Mouse (Mus musculus) megakaryocyte progenitor cell, adult 5-6 weeks (primary cell): Measurements from ENCODE around the gene Ezr. TPM values are rescaled to one million over a fixed set of nuclear protein-coding genes. Genes with fewer than 3 reads are reported as not detected.
"Not testable (repeated sequence)": the region's sequence is repeated elsewhere in the genome, so short reads cannot be mapped to it uniquely, and the experiment has no call there.

Source experiments
- ATAC-seq: replicated peaks from 2 replicates; pipeline ENCODE4 v1.8.0; 2016; ENCODE audit warnings: mild to moderate bottlenecking, moderate TSS enrichment, inconsistent platforms; ENCODE audit not compliant: poor library complexity
- total RNA-seq, 2 experiments: library from RNA; stranded (forward) in 1 of 2; stranded (reverse) in 1 of 2; fragments of 157-497, 149-512 nt in 1 of 2; fragments of 200-1000 nt in 1 of 2; gene quantifications; 2 replicates each; pipeline versions ENCODE4 v1.2.3 to v1.2.4; 2015 to 2017

Gene Ezr
- total RNA-seq, 2 experiments from 2014 or later = 45.3 to 129 TPM

- ATAC-seq = no peak
These were observed 53.3 kb downstream of the Ezr start for GRCm38 (mm10) chr17:6729244-6729742.

GRCm38 (mm10) chr17:6727996-6728610, 54.5 kb downstream of the Ezr start:
- no peak for ATAC-seq

- ATAC-seq = not testable (repeated sequence)
These were observed 68.6 kb downstream of the Ezr start for GRCm38 (mm10) chr17:6713944-6714343.

- not testable (repeated sequence) for ATAC-seq
These were observed 69.1 kb downstream of the Ezr start for GRCm38 (mm10) chr17:6713483-6713882.

- ATAC-seq = not testable (repeated sequence)
These were observed 74.4 kb downstream of the Ezr start for GRCm38 (mm10) chr17:6708194-6708593.

GRCm38 (mm10) chr17:6707422-6707821, 75.2 kb downstream of the Ezr start:
- not testable (repeated sequence) for ATAC-seq

GRCm38 (mm10) chr17:6706448-6706847, 76.1 kb downstream of the Ezr start:
- not testable (repeated sequence) for ATAC-seq

GRCm38 (mm10) chr17:6703381-6704270, 79.0 kb downstream of the Ezr start:
- not testable (repeated sequence) for ATAC-seq

- ATAC-seq = not testable (repeated sequence)
These were observed 79.9 kb downstream of the Ezr start for GRCm38 (mm10) chr17:6702625-6703221.

GRCm38 (mm10) chr17:6700077-6700476, 82.5 kb downstream of the Ezr start:
- not testable (repeated sequence) for ATAC-seq

- ATAC-seq = not testable (repeated sequence)
These were observed 83.1 kb downstream of the Ezr start for GRCm38 (mm10) chr17:6699502-6699901.

GRCm38 (mm10) chr17:6697224-6697775, 85.3 kb downstream of the Ezr start:
- ATAC-seq = peak; percentile 98

- not testable (repeated sequence) for ATAC-seq
These were observed 86.1 kb downstream of the Ezr start for GRCm38 (mm10) chr17:6696521-6696920.

GRCm38 (mm10) chr17:6695712-6696111, 86.9 kb downstream of the Ezr start:
- ATAC-seq = not testable (repeated sequence)

GRCm38 (mm10) chr17:6691596-6691995, 91.0 kb downstream of the Ezr start:
- peak; percentile 80 for ATAC-seq

GRCm38 (mm10) chr17:6689344-6689743, 93.2 kb downstream of the Ezr start:
- not testable (repeated sequence) for ATAC-seq

Other genes with a start within 250 kb of the Ezr start
- gene Dynlt1c, start 181.1 kb downstream of the Ezr start, total RNA-seq (2015) = 3.9 and 4.7 TPM in 2 replicates
- gene Dynlt1c, start 181.1 kb downstream of the Ezr start, total RNA-seq (2017) = 2.4 and 8.0 TPM in 2 replicates
- gene Dynlt1f, start 126.9 kb downstream of the Ezr start, total RNA-seq (2015) = 140 and 153 TPM in 2 replicates
- 129 and 141 TPM in 2 replicates for gene Dynlt1f, start 126.9 kb downstream of the Ezr start, total RNA-seq (2017)
- 0.30 TPM in 1 of 2 replicates, not detected in the other for gene Sytl3, start 123.7 kb downstream of the Ezr start, total RNA-seq (2015)
- gene Sytl3, start 123.7 kb downstream of the Ezr start, total RNA-seq (2017) = 0.44 TPM in 1 of 2 replicates, not detected in the other
- 30.8 and 30.9 TPM in 2 replicates for gene Rsph3b, start 165.9 kb upstream of the Ezr start, total RNA-seq (2015)
- 33.0 and 39.2 TPM in 2 replicates for gene Rsph3b, start 165.9 kb upstream of the Ezr start, total RNA-seq (2017)
- gene Tagap1, start 178.4 kb upstream of the Ezr start, total RNA-seq (2015) = 45.2 and 58.1 TPM in 2 replicates
- gene Tagap1, start 178.4 kb upstream of the Ezr start, total RNA-seq (2017) = 34.9 and 46.6 TPM in 2 replicates
- 863 and 899 TPM in 2 replicates for gene Rnaset2b, start 187.8 kb upstream of the Ezr start, total RNA-seq (2015)
- 903 and 1,046 TPM in 2 replicates for gene Rnaset2b, start 187.8 kb upstream of the Ezr start, total RNA-seq (2017)
- not detected in 2 replicates for gene Gm49721, start 196.1 kb upstream of the Ezr start, total RNA-seq (2015)
- not detected in 2 replicates for gene Gm49721, start 196.1 kb upstream of the Ezr start, total RNA-seq (2017)
- gene Gm1604a, start 242.8 kb upstream of the Ezr start, total RNA-seq (2015) = not detected in 2 replicates
- gene Gm1604a, start 242.8 kb upstream of the Ezr start, total RNA-seq (2017) = 6.0 and 6.4 TPM in 2 replicates